Mouse (Mus musculus): ENCODE data around the gene Gtf2a1l.

DNA sequence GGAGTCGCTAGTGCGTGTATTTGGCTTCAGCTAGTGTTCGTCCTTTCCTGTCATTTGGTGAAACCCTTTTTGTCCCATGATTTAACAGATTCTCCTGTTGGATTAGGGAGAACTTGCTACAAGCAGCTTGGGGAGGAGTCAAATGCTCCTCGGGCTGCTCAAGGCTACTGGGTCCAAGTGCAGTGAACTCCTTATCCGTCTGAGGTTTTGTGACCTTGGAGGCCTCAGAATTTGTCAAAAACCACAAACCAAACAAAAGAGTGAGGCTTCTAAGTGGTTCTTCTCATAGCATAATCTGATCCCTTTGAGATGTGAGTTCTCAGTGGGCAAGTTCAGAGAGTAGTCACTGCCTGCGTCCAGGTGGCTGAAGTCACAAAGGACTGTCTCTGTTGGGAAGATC is 87.3 kb downstream of the Gtf2a1l start:
- TF ChIP-seq CTCF (IDR thresholded peaks at IDR 0.05; ENCODE audit: control insufficient read depth, insufficient read depth, insufficient read length) (no peak), MAX (IDR thresholded peaks at IDR 0.05) (no peak), USF1 (IDR thresholded peaks at IDR 0.05; ENCODE audit: low read depth) (no peak)

Data from C2C12 (cell line).